Mouse (Mus musculus) liver, embryonic 16.5 days (tissue): Measurements from ENCODE around the gene Msrb1. TPM values are rescaled to one million over a fixed set of nuclear protein-coding genes. Genes with fewer than 3 reads are reported as not detected.

Experiments used
- ATAC-seq: fragments of 200-750 bp; cut with Nextera tagmentation; 2 replicates; pipeline ENCODE4 v1.8.0; 2017; ENCODE audit warnings: low read depth, mild to moderate bottlenecking, moderate number of reproducible peaks, moderate library complexity
- H3K27ac ChIP-seq: fragments of 300-500 bp; sonication (generic); 2 replicates; pipeline ENCODE4 v1.5.1; 2014; ENCODE audit warnings: mild to moderate bottlenecking, low read length
- H3K27me3 ChIP-seq: fragments of 300-500 bp; sonication (generic); 2 replicates; pipeline ENCODE4 v1.6.1; 2014; ENCODE audit warnings: low read depth, low read length, mixed read lengths; ENCODE audit not compliant: control insufficient read depth, insufficient read depth
- H3K36me3 ChIP-seq: fragments of 300-500 bp; sonication (generic); 2 replicates; pipeline ENCODE4 v1.6.1; 2014; ENCODE audit warnings: mild to moderate bottlenecking; ENCODE audit not compliant: control insufficient read depth, insufficient read depth
- H3K4me1 ChIP-seq: fragments of 300-500 bp; sonication (generic); 2 replicates; pipeline ENCODE4 v1.6.1; 2014; ENCODE audit warnings: low read depth, low read length, mixed read lengths; ENCODE audit not compliant: control insufficient read depth
- H3K4me2 ChIP-seq: fragments of 300-500 bp; sonication (generic); 2 replicates; pipeline ENCODE4 v1.6.1; 2014; ENCODE audit warnings: low read depth, low read length, mixed read lengths
- H3K4me3 ChIP-seq: fragments of 300-500 bp; sonication (generic); 2 replicates; pipeline ENCODE4 v1.5.1; 2014; ENCODE audit warnings: low read depth, mild to moderate bottlenecking, low read length
- H3K9ac ChIP-seq: fragments of 300-500 bp; sonication (generic); 2 replicates; pipeline ENCODE4 v1.6.1; 2014; ENCODE audit warnings: low read depth, low read length
- H3K9me3 ChIP-seq: fragments of 300-500 bp; sonication (generic); replicated peaks from 2 replicates; pipeline ENCODE4 v1.6.1; 2016; ENCODE audit warnings: low read length; ENCODE audit not compliant: control insufficient read depth
- WGBS: fragments of 180-500 bp; shearing (Covaris S2); extraction: QIAGEN DNeasy Blood & Tissue Kit; methylation state at CpG from one replicate; pipeline ENCODE4 v1.1.7; 2014; ENCODE audit not compliant: insufficient replicate concordance; 5-methylcytosine and 5-hydroxymethylcytosine counted together
- polyA plus RNA-seq: library from polyadenylated mRNA; unstranded; fragments of >200 nt; fragmentation: Nextera tagmentation; extraction: Ambion mirVana; gene quantifications from 2 replicates; pipeline ENCODE4 v1.2.1, GENCODE M21; 2015

Msrb1 gene
- polyA plus RNA-seq, 1 experiment from 2014 or later = 33.9 TPM

DNA sequence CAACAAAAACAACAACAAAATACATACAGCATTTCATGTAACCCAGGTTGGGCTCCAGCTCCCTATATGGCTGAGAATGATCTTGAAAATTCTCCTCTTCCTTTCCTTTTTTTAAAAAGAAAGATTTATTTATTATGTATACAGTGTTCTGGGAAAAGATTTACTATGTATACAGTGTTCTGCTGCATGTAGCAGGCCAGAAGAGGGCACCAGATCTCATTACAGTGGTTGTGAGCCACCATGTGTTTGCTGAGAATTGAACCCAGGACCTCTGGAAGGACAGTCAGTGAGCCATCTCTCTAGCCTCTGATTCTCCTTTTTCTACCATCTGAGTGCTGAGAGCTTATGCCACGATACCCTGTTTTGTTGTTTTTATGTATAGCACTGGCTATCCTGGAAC, 1.9 kb upstream of the Msrb1 start:
- H3K27me3 ChIP-seq = no peaks in the 10 kb centered on the region
- H3K4me1 ChIP-seq = peaks cover 27% of the 10 kb centered on the region
- H3K27ac ChIP-seq = no peak overlapping the region
- no peak overlapping the region for H3K4me3 ChIP-seq
- no peaks in the 10 kb centered on the region for H3K9me3 ChIP-seq
- H3K36me3 ChIP-seq = no peaks in the 10 kb centered on the region
- no peak for ATAC-seq
- 48% methylated on average over 1 of the region's 1 CpGs for WGBS
- no peak overlapping the region for H3K4me2 ChIP-seq
- H3K9ac ChIP-seq = no peak overlapping the region

DNA sequence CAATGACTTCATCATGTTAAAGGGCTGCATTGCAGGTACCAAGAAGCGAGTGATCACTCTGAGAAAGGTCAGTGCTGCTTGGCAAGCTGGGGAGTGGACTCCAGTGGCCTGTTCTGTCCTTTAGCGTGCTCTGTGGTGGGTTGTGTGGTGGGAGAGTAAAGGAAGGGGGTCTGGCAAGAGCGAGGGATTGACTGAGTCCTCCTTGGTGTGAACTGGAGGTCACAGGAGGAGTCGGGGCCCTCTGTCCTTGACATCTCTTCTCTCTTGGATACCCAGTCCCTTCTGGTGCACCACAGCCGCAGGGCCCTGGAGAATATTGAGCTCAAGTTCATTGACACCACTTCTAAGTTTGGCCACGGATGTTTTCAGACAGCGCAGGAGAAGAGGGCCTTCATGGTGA, 996 bp upstream of the Msrb1 start:
- Histone ChIP-seq H3K27me3 (no peaks in the 10 kb centered on the region), H3K36me3 (peaks cover 3% of the 10 kb centered on the region), H3K4me3 (no peak overlapping the region), H3K4me1 (peaks cover 29% of the 10 kb centered on the region), H3K9ac (no peak overlapping the region), H3K9me3 (no peaks in the 10 kb centered on the region), H3K4me2 (peak overlapping the region; percentile 66), H3K27ac (peak overlapping the region; percentile 88)
- no peak for ATAC-seq
- 71% methylated on average over 7 of the region's 7 CpGs for WGBS

DNA sequence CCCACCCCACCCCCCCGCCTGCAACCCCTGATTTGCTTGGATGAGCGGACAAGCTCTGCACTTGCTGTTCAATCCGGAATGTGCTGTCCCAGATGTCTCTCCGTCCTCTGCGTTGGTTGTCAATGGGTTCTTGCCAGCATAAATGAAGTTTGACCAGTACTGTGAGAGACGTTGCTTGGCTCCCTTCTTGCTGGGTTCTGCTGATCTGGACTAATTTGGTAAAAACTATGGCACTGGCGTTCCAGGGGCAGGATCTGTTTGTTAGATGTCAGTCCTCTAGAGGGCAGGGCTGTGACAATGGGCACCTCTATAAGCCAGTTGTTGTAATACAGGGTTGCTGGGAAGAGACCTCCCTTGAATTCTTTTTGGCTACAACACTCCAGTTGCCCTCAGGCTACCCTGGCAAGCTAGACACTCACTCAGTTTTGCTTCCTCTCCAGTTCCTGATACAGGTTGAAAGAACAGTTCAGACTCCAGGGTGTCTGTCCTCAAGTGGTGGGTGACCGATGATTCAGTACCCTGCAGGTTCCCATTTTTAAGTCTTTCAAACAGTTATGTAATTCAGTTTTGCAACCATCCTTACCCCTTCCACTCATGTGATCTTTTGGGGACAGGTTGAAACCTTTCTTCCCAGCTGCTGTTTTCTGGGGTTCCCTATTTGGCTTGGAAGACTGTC, 831 bp downstream of the Msrb1 start:
- peak overlapping the region; percentile 78 for H3K9ac ChIP-seq
- peaks cover 29% of the 10 kb centered on the region for H3K4me1 ChIP-seq
- H3K27me3 ChIP-seq = no peaks in the 10 kb centered on the region
- peak overlapping the region; percentile 95 for H3K4me2 ChIP-seq
- 20% methylated on average over 8 of the region's 8 CpGs for WGBS
- peak overlapping the region; percentile 81 for H3K27ac ChIP-seq
- no peak for ATAC-seq
- H3K4me3 ChIP-seq = peak overlapping the region; percentile 76
- no peaks in the 10 kb centered on the region for H3K9me3 ChIP-seq
- H3K36me3 ChIP-seq = peaks cover 3% of the 10 kb centered on the region

DNA sequence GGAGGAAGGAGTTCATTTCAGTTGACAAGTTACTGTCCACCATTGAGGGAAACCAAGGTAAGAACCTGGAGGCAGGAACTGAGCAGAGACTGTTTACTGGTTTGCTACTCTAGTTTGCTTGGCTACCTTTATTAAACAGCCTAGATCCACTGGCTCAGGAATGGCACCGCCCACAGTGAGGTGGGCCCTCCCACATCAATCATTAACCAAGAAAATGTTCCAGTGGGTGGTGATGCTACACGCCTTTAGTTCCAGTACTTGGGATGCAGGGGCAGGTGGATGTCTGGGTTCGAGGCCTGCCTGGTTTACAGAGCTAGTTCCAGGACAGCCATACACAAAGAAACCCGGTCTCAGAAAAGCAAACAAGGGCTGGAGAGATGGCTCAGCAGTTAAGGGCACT, 1.8 kb downstream of the Msrb1 start:
- 66% methylated on average over 4 of the region's 4 CpGs for WGBS

DNA sequence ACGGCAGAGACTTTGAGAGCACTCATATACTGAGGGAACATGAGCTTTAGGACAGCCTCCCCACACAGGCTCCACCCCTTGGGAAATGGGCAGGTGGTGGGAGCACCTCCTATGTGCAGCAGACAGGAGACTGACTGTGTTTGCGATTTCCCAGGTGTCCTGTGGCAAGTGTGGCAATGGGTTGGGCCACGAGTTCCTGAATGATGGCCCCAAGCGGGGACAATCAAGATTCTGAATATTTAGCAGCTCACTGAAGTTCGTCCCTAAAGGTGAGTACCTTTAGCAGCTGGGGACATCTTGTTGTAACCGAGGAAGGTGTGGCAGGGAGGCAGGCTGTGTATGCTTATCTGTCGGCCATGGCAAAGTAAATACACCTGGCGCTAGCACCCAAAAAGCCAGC, 3.5 kb downstream of the Msrb1 start:
- H3K9ac ChIP-seq = no peak overlapping the region
- H3K9me3 ChIP-seq = no peaks in the 10 kb centered on the region
- ATAC-seq = no peak
- H3K4me1 ChIP-seq = peaks cover 29% of the 10 kb centered on the region
- WGBS = 64% methylated on average over 8 of the region's 8 CpGs
- H3K4me3 ChIP-seq = no peak overlapping the region
- no peak overlapping the region for H3K27ac ChIP-seq
- no peaks in the 10 kb centered on the region for H3K27me3 ChIP-seq
- H3K4me2 ChIP-seq = no peak overlapping the region
- H3K36me3 ChIP-seq = peaks cover 3% of the 10 kb centered on the region

More for the DNA sequence above, 1.8 kb downstream of the Msrb1 start:
- peak overlapping the region; percentile 76 for H3K4me3 ChIP-seq
- no peak for ATAC-seq
- H3K36me3 ChIP-seq = peaks cover 3% of the 10 kb centered on the region
- no peaks in the 10 kb centered on the region for H3K27me3 ChIP-seq
- peaks cover 29% of the 10 kb centered on the region for H3K4me1 ChIP-seq
- no peak overlapping the region for H3K9ac ChIP-seq
- H3K4me2 ChIP-seq = peak overlapping the region; percentile 95
- peak overlapping the region; percentile 29; the same call in 1 of the 2 replicates for H3K27ac ChIP-seq
- no peaks in the 10 kb centered on the region for H3K9me3 ChIP-seq

DNA sequence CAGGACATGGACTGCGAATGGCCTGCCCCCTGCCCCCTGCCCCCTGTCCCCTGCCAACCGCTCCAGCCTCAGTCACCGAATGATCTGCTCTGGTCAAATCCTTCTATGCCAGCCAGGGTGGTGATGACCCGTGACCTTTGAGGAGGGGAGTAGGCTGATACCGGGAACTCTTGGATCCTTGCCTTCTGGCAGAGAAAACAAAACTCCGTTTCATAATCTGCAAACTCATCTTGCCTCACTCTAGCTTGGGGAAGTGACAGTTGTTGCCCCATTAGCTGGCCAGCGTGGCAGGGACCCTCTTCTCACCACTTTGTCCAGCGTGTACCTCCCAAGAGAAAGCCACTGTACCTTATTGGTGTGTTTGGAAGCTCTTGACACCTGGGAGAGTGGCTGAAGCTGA, 5.9 kb downstream of the Msrb1 start:
- H3K27ac ChIP-seq = peak overlapping the region; percentile 54; the same call in 1 of the 2 replicates
- H3K27me3 ChIP-seq = peaks cover 5% of the 10 kb centered on the region
- H3K4me2 ChIP-seq = no peak overlapping the region
- 50% methylated on average over 8 of the region's 8 CpGs for WGBS
- no peak overlapping the region for H3K4me3 ChIP-seq
- peak; percentile 49 for ATAC-seq
- H3K9me3 ChIP-seq = no peaks in the 10 kb centered on the region
- H3K4me1 ChIP-seq = peaks cover 14% of the 10 kb centered on the region
- peaks cover 3% of the 10 kb centered on the region for H3K36me3 ChIP-seq
- no peak overlapping the region for H3K9ac ChIP-seq

DNA sequence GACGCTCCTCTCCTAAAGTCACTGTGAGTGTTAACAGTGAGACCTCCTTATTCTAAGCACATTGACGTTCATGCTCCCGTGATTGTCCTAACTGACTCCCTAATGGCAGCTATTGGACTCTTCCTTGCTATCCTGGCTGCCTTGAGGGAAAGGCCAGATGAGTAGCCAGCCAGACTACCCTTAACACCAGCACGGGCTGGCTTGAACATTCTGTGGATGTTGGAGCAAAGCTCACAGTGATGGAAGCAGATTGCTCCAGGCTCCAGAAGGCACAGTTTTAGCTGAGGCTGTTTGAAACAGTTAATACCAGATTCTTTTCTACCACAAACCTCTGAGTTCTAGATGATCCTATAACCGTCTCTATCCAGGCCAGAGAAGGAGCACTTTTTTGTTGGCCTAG, 7.5 kb downstream of the Msrb1 start:
- H3K4me3 ChIP-seq = no peak overlapping the region
- peaks cover 5% of the 10 kb centered on the region for H3K4me1 ChIP-seq
- WGBS = 58% methylated on average over 5 of the region's 5 CpGs
- no peak for ATAC-seq
- H3K9ac ChIP-seq = no peak overlapping the region
- H3K27ac ChIP-seq = no peak overlapping the region
- peaks cover 5% of the 10 kb centered on the region for H3K27me3 ChIP-seq
- no peaks in the 10 kb centered on the region for H3K9me3 ChIP-seq
- peaks cover 3% of the 10 kb centered on the region for H3K36me3 ChIP-seq
- H3K4me2 ChIP-seq = no peak overlapping the region

DNA sequence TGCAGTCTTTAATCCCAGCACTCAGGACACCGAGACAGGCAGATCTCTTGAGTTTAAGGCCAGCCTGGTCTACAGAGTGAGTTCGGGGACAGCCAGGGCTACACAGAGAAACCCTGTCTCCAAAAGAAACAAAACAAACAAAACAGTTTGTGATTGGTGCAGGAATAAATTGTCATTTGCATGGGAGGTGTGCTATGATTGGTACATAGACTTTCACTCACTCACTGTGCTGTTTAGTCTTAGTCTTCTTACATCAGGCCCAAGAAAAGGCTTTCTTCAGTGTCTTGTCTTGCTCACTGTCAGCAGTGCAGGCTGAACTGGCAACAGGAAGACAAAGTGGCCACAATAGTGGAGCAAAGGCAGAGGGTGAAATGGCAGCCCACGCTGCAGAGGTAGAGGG, 7.9 kb downstream of the Msrb1 start:
- Histone ChIP-seq H3K9ac (no peak overlapping the region), H3K9me3 (no peaks in the 10 kb centered on the region), H3K27ac (no peak overlapping the region), H3K4me1 (peaks cover 4% of the 10 kb centered on the region), H3K36me3 (peaks cover 3% of the 10 kb centered on the region), H3K4me3 (no peak overlapping the region), H3K4me2 (no peak overlapping the region), H3K27me3 (peaks cover 5% of the 10 kb centered on the region)
- 61% methylated on average over 3 of the region's 3 CpGs for WGBS
- no peak for ATAC-seq

DNA sequence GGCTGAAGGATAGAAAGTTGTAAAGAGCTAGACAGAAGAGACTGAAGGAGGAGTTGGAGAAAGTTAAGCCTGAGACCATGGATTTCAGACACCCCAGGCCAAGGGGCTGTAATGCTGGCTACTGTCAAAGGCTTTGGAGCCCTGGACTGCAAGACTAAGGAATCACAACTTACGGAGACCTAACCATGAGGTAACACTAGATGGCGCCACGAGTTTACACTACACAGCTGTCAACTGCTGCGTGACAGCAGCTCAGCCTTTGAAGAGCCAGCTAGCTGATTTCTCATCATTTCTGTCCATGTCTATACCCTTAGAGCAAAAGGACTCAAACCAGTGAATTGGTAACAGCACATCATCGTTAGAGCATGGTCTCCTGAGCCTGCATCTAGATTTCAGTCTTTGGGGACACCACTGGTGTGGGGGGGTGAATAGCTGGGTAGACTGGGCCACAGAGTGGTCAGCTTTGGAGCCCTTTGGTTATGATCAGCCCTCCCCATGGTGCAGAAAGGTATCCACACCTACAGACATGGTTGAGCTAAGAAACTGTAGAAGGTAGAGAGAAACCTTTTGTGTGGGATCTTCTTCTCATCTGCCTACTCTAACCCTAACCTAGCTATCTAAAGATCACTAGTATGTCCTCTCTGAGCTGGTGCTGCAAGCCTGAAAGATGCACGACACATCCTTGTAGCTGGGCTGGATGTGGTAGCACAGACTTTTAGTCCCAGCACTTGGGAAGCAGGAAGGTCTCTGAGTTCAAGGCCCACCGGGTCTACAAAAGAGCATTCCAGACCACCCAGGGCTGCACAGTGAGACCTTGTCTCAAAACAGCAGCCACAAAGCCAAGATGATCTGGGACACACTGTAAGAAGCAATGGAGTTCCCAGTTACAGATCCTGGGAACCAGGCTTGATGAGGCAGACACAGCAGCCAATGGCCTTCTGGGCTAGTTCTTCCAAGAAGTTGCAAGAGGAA, 9.4 kb downstream of the Msrb1 start:
- Histone ChIP-seq H3K36me3 (no peaks in the 10 kb centered on the region), H3K4me1 (no peaks in the 10 kb centered on the region; the same call in 1 of the 2 replicates), H3K9me3 (no peaks in the 10 kb centered on the region), H3K4me2 (no peak overlapping the region), H3K27me3 (peaks cover 15% of the 10 kb centered on the region), H3K4me3 (no peak overlapping the region), H3K9ac (no peak overlapping the region), H3K27ac (no peak overlapping the region)
- ATAC-seq = peak; percentile 48
- WGBS = 16% methylated on average over 7 of the region's 7 CpGs
